Mouse (Mus musculus): Measurements from ENCODE around the gene Vav2.

- TF ChIP-seq CTCF (IDR thresholded peaks at IDR 0.05; ENCODE audit: low read depth, low read length) (no peak), GATA1 (IDR thresholded peaks at IDR 0.05; ENCODE audit: borderline replicate concordance, low read length) (no peak), POLR2AphosphoS5 (IDR thresholded peaks at IDR 0.05; ENCODE audit: insufficient replicate concordance, low read depth, low read length) (no peak)
These were observed 39.6 kb downstream of the Vav2 start for GRCm38 (mm10) chr2:27387209-27387608.
